Mouse (Mus musculus) ES-E14 (cell line): ENCODE measurements at regions not wholly inside any gene's neighbourhood (a gene's known extent, or its start where the extent isn't known, plus 50 kb on each side); places are given as distances from the start of the nearest gene placed in this dataset.

Experiments used
- DNase-seq: peaks from one replicate; pipeline ENCODE4 v3.0.0-alpha.2; 2013; ENCODE audit warnings: low read depth, low spot score
- H3K27ac ChIP-seq: 2 replicates; pipeline ENCODE4 v1.5.1; 2012; ENCODE audit warnings: low read depth, mild to moderate bottlenecking, low read length, moderate library complexity, mixed read lengths; ENCODE audit not compliant: poor library complexity, insufficient read depth, severe bottlenecking
- H3K36me3 ChIP-seq: 2 replicates; pipeline ENCODE4 v1.6.1; 2012; ENCODE audit warnings: mild to moderate bottlenecking, low read length, moderate library complexity, mixed read lengths; ENCODE audit not compliant: control insufficient read depth, poor library complexity, insufficient read depth, severe bottlenecking
- H3K4me1 ChIP-seq, 2 experiments: fragments of 150-350 bp in 1 of 2; sonication (generic) in 1 of 2; 2 replicates each; pipeline ENCODE4 v1.6.1; 2012; ENCODE audit warnings: low read length in 2 of 2, mild to moderate bottlenecking in 1 of 2, mixed read lengths in 1 of 2; ENCODE audit not compliant: control insufficient read depth in 2 of 2, insufficient read depth in 2 of 2, poor library complexity in 1 of 2
- H3K4me3 ChIP-seq, 2 experiments: fragments of 150-350 bp in 1 of 2; sonication (generic) in 1 of 2; 2 replicates each; pipeline ENCODE4 v1.5.1; 2012; ENCODE audit warnings: low read length in 2 of 2, low read depth in 1 of 2, mild to moderate bottlenecking in 1 of 2, mixed read lengths in 1 of 2; ENCODE audit not compliant: insufficient read depth in 1 of 2, poor library complexity in 1 of 2, severe bottlenecking in 1 of 2
- H3K9ac ChIP-seq: 2 replicates; pipeline ENCODE4 v1.6.1; 2012; ENCODE audit warnings: low read depth, mild to moderate bottlenecking, low read length, mixed read lengths; ENCODE audit not compliant: poor library complexity, insufficient read depth, severe bottlenecking
- H3K9me3 ChIP-seq: fragments of 150-350 bp; sonication (generic); 2 replicates; pipeline ENCODE4 v1.6.1; 2012; ENCODE audit warnings: low read depth, mild to moderate bottlenecking, low read length; ENCODE audit not compliant: control insufficient read depth, insufficient read depth
- CHD2 ChIP-seq: IDR thresholded peaks from 2 replicates; pipeline ENCODE4 v1.6.1; 2014; ENCODE audit warnings: mild to moderate bottlenecking, low read depth, low read length, inconsistent platforms
- HCFC1 ChIP-seq: IDR thresholded peaks from 2 replicates; pipeline ENCODE4 v1.6.1; 2012; ENCODE audit warnings: low read length, inconsistent platforms, borderline replicate concordance; ENCODE audit not compliant: insufficient read depth
- MAFK ChIP-seq: IDR thresholded peaks from 2 replicates; pipeline ENCODE4 v1.6.1; 2014; ENCODE audit warnings: mild to moderate bottlenecking, low read depth, low read length, inconsistent platforms; ENCODE audit not compliant: insufficient read depth
- ZC3H11A ChIP-seq: IDR thresholded peaks from 2 replicates; pipeline ENCODE4 v1.6.1; 2012; ENCODE audit warnings: low read depth, mild to moderate bottlenecking, inconsistent platforms, low read length, borderline replicate concordance
- ZNF384 ChIP-seq: IDR thresholded peaks from 2 replicates; pipeline ENCODE4 v1.6.1; 2012; ENCODE audit warnings: low read depth, low read length, inconsistent platforms
- in situ Hi-C, 2 experiments: fragments of 600-800 bp; cut with MboI; formaldehyde crosslinking; loops; one replicate each; pipeline ENCODE4 v1.15.1; 2025; ENCODE audit warnings: low sequenced_read_pairs in 2 of 2, inconsistent platforms in 1 of 2; ENCODE audit not compliant: unreplicated experiment in 2 of 2

- no peaks in the 10 kb centered on the region for H3K4me1 ChIP-seq
- in situ Hi-C loops, result loop anchor here in 1 of 2 experiments (25.0 kb wide), 1 partner anchor 520 kb away; the partner anchor contains the start of gene Efnb1
- no peaks in the 10 kb centered on the region for H3K9me3 ChIP-seq
- no peak for DNase-seq
- no peak overlapping the region for H3K9ac ChIP-seq
- no peak overlapping the region for H3K4me3 ChIP-seq
- TF ChIP-seq MAFK, result no peak
- TF ChIP-seq CHD2, result no peak
- TF ChIP-seq HCFC1, result no peak
- TF ChIP-seq ZC3H11A, result no peak
- no peak for TF ChIP-seq ZNF384
- no peaks in the 10 kb centered on the region for H3K36me3 ChIP-seq
- no peak overlapping the region for H3K27ac ChIP-seq
These were observed 163.8 kb upstream of the Tmem28 start for GRCm38 (mm10) chrX:99656988-99657387.

GRCm38 (mm10) chrX:99632211-99632775 lies 161.2 kb upstream of the Pja1 start:
- Histone ChIP-seq H3K36me3 (no peaks in the 10 kb centered on the region), H3K9ac (no peak overlapping the region), H3K4me1 (no peaks in the 10 kb centered on the region), H3K4me3 (no peak overlapping the region), H3K9me3 (no peaks in the 10 kb centered on the region), H3K27ac (no peak overlapping the region)
- DNase-seq, result peak; percentile 6
- no peak for TF ChIP-seq HCFC1
- no peak for TF ChIP-seq ZC3H11A
- no peak for TF ChIP-seq ZNF384
- TF ChIP-seq MAFK, result no peak
- no peak for TF ChIP-seq CHD2
- in situ Hi-C loops, result no loop called here

- Histone ChIP-seq H3K4me1 (no peaks in the 10 kb centered on the region), H3K4me3 (no peak overlapping the region), H3K27ac (no peak overlapping the region), H3K9ac (no peak overlapping the region), H3K9me3 (no peaks in the 10 kb centered on the region), H3K36me3 (no peaks in the 10 kb centered on the region)
- no peak for DNase-seq
- TF ChIP-seq ZNF384 (no peak), HCFC1 (no peak), MAFK (no peak), CHD2 (no peak), ZC3H11A (no peak)
- in situ Hi-C loops, result no loop called here
These were observed 153.6 kb upstream of the Pja1 start for GRCm38 (mm10) chrX:99624515-99625179.

- in situ Hi-C loops, result no loop called here
- Histone ChIP-seq H3K4me3 (no peak overlapping the region), H3K27ac (no peak overlapping the region)
These were observed 141.2 kb upstream of the Pja1 start for GRCm38 (mm10) chrX:99612130-99612759.

More at GRCm38 (mm10) chrX:99612130-99612759, 141.2 kb upstream of the Pja1 start:
- Histone ChIP-seq H3K9me3 (no peaks in the 10 kb centered on the region), H3K4me1 (no peaks in the 10 kb centered on the region), H3K36me3 (no peaks in the 10 kb centered on the region), H3K9ac (no peak overlapping the region)
- no peak for TF ChIP-seq MAFK
- TF ChIP-seq ZNF384, result no peak
- no peak for TF ChIP-seq ZC3H11A
- no peak for TF ChIP-seq HCFC1
- no peak for TF ChIP-seq CHD2
- no peak for DNase-seq
